ENCODE assay signal across 20 mouse cellular contexts in genomic region chr9:115179154-115179553, GRCm38 (mm10).
"Had no signal": no experiment of that assay in that cellular context is flagged by ENCODE, and none has a peak within 500 bp of the region (broad histone marks: within the 10 kb centered on the region; RNA-seq: fewer than 3 reads in every experiment).

No protein-coding gene starts in this region.

- H3K27me3 ChIP-seq: heart, embryonic 13.5 days; heart, embryonic 15.5 days; hindbrain, embryonic 13.5 days; hindbrain, embryonic 15.5 days; limb, embryonic 13.5 days; limb, embryonic 15.5 days; liver, embryonic 12.5 days had no signal

- H3K9ac ChIP-seq: forebrain, postnatal 0 days; heart, embryonic 13.5 days; heart, embryonic 15.5 days; hindbrain, embryonic 13.5 days; hindbrain, embryonic 15.5 days; limb, embryonic 13.5 days; limb, embryonic 15.5 days; liver, embryonic 12.5 days; liver, embryonic 14.5 days had no signal

- H3K27ac ChIP-seq: heart, adult 2 months; heart, embryonic 13.5 days; heart, embryonic 15.5 days; hindbrain, embryonic 13.5 days; hindbrain, embryonic 15.5 days; hindbrain, postnatal 0 days; limb, embryonic 15.5 days; liver, embryonic 12.5 days; liver, embryonic 14.5 days had no signal

- ATAC-seq: liver, embryonic 12.5 days had no signal

- H3K4me2 ChIP-seq: heart, embryonic 11.5 days; heart, embryonic 13.5 days; heart, embryonic 15.5 days; hindbrain, embryonic 13.5 days; hindbrain, embryonic 15.5 days; limb, embryonic 13.5 days; limb, embryonic 15.5 days; liver, embryonic 12.5 days had no signal

- H3K36me3 ChIP-seq: heart, embryonic 15.5 days; hindbrain, embryonic 15.5 days; limb, embryonic 15.5 days; liver, embryonic 12.5 days had no signal

- DNase-seq: gastrocnemius, postnatal 14 days; gastrocnemius, postnatal 36 days; heart, adult 11 months; heart, adult 2 months; heart, postnatal 14 days; heart, postnatal 36 days; kidney, adult 18-20 months; kidney, adult 9 months; kidney, postnatal 36 days had no signal

- H3K4me1 ChIP-seq: heart, embryonic 13.5 days; hindbrain, embryonic 15.5 days; liver, embryonic 12.5 days had no signal

- H3K4me3 ChIP-seq: heart, adult 2 months; heart, embryonic 13.5 days; heart, embryonic 15.5 days; hindbrain, embryonic 13.5 days; hindbrain, embryonic 15.5 days; limb, embryonic 13.5 days; limb, embryonic 15.5 days; liver, embryonic 12.5 days had no signal

- H3K9me3 ChIP-seq: heart, embryonic 13.5 days; heart, embryonic 15.5 days; hindbrain, embryonic 13.5 days; hindbrain, embryonic 15.5 days; limb, embryonic 13.5 days; limb, embryonic 15.5 days; liver, embryonic 12.5 days had no signal
